Mouse (Mus musculus): ENCODE measurements at regions not wholly inside any gene's neighbourhood (a gene's known extent, or its start where the extent isn't known, plus 50 kb on each side); places are given as distances from the start of the nearest gene placed in this dataset.

DNA sequence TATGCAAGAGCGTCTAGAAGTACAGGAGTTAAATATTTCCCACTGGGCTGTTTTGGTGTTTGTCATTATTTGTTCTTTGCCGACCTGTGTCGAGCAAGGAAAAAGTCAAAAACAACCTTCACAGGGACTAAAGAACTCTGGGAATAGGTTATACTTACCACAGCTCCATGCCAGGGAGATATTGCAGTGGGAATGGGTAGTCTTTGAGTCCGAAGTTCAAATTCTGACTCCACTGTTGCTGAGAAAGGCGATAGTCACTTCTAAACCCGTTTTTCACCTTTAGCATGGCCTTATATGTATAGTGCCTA, 116.8 kb upstream of the Maf start:
- intact Hi-C loops (cut with DNase I): no loop called here
- Histone ChIP-seq H3K27ac (no peak overlapping the region), H3K4me3 (no peak overlapping the region)
- no peak for DNase-seq
- TF ChIP-seq CTCF (IDR thresholded peaks at IDR 0.05): no peak

GRCm38 (mm10) chr8:115823673-115824477, 116.3 kb upstream of the Maf start:
- Histone ChIP-seq H3K27ac (no peak overlapping the region), H3K4me3 (no peak overlapping the region)
- intact Hi-C loops (cut with DNase I): no loop called here
- no peak for TF ChIP-seq CTCF (IDR thresholded peaks at IDR 0.05)
- no peak for DNase-seq

- Histone ChIP-seq H3K4me3 (no peak overlapping the region), H3K27ac (no peak overlapping the region)
- intact Hi-C loops (cut with DNase I): no loop called here
- no peak for DNase-seq
- no peak for TF ChIP-seq CTCF (IDR thresholded peaks at IDR 0.05)
Measured at GRCm38 (mm10) chr8:115813426-115813825, 105.8 kb upstream of the Maf start.

DNA sequence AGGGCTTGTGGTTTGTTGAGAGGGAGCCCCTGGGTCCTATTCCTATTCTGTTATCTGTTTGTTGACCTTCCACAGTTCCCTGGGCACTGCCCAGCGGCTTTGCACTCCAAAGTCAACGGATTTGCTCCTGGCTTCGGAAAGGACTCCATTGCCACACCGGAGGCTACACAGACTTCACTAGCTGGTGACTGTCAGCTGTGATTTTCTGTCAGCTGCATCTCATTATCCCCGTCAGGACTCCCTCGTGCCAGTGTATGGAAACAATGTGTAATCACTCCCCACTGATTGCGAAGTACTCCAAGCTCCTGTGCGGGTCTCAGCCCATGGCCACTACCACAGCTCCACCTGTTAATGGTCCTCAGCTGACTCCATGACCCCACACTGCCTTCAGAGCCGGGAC, 99.0 kb upstream of the Maf start:
- no peak overlapping the region for H3K27ac ChIP-seq
- peak; percentile 18 for DNase-seq
- intact Hi-C loops (cut with DNase I): no loop called here
- no peak for TF ChIP-seq CTCF (IDR thresholded peaks at IDR 0.05)
- H3K4me3 ChIP-seq: no peak overlapping the region

DNA sequence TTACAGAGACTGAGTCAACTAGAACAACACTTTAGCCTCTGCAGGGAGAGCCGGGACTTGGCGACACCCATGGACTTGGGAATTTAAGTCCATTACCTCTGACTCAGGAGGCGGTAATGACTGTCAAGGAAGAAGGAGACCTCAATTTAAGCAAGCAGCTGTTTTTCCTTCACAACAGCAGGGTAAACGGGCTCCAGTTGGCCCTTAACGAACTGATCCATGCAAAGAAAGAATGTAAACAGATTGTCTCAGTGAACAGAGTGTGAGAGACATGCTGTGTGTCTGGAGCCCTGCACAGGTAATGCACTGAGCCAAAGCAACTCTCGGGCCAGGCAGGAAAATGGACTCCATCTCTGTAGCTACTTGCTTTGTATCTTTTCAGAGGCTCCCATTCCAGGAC, 98.5 kb upstream of the Maf start:
- H3K4me3 ChIP-seq: no peak overlapping the region
- intact Hi-C loops (cut with DNase I): no loop called here
- no peak overlapping the region for H3K27ac ChIP-seq
- no peak for TF ChIP-seq CTCF (IDR thresholded peaks at IDR 0.05)
- no peak for DNase-seq

GRCm38 (mm10) chr8:115793587-115793986, 86.0 kb upstream of the Maf start:
- DNase-seq: no peak
- TF ChIP-seq CTCF (IDR thresholded peaks at IDR 0.05): no peak

DNA sequence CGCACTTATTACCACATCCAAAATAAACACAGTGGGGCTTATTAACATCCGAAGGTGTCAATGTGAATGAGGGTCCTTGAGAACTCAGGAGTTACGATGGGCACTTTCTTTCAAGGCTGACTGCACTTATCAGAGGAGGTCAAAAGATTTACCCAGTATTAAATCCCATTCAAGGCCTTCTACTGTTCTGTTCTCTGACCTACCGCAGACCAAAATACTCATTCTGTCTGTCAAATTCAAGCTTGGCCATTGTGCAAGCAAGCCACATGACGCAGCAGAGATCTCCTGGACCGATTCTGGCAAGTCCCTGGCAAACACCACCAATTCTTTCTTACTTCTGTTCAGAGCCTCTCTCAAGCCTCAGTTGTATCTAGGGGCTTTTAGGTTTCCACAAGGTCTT, 80.8 kb upstream of the Maf start:
- Histone ChIP-seq H3K27ac (no peak overlapping the region), H3K4me3 (no peak overlapping the region)
- no peak for DNase-seq
- no peak for TF ChIP-seq CTCF (IDR thresholded peaks at IDR 0.05)
- intact Hi-C loops (cut with DNase I): no loop called here

More at GRCm38 (mm10) chr8:115793587-115793986, 86.0 kb upstream of the Maf start:
- Histone ChIP-seq H3K27ac (no peak overlapping the region), H3K4me3 (no peak overlapping the region)
- intact Hi-C loops (cut with DNase I): no loop called here

DNA sequence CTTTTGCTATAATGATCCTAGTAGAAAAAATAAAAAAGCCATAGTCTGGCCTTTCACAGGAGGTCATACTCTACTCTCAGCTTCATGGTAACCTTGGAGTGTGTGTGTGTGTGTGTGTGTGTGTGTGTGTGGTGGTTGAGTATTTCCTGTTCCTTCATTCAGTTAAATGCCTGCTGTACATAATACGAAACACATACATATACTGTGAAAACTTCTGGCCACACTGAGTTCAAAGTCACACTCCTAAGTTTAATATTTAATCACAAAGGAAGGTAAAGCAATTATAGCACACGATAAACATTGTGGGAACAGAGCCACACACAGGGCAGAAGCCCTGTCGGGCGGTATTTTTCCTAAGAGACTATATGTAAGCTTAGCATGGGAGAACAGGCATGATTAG, 78.6 kb upstream of the Maf start:
- TF ChIP-seq CTCF (IDR thresholded peaks at IDR 0.05): no peak
- intact Hi-C loops (cut with DNase I): no loop called here

GRCm38 (mm10) chr8:115785769-115786168, 78.2 kb upstream of the Maf start:
- no peak overlapping the region for H3K27ac ChIP-seq
- no peak overlapping the region for H3K4me3 ChIP-seq
- no peak for DNase-seq
- intact Hi-C loops (cut with DNase I): no loop called here
- TF ChIP-seq CTCF (IDR thresholded peaks at IDR 0.05): no peak

More for the DNA sequence above, 78.6 kb upstream of the Maf start:
- no peak overlapping the region for H3K4me3 ChIP-seq
- H3K27ac ChIP-seq: no peak overlapping the region
- DNase-seq: no peak

DNA sequence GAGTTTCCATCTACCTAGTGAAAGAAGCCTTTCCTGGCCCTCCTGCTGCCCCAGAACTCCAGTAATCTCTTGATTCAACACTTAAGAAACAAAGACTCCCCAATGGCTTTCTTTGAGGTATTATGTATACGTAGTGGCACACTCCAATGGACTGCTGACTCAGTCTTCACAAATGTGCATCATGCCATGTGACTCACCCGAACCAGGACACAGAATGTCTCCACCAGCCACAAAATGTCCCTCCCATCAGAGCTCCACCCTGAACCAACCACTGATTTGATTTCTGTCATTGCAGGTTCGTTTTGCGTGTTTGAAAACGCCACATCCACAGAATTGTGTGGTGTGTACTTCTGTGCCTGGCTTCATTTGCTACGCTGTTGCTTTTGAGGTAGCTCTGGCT, 75.8 kb upstream of the Maf start:
- no peak overlapping the region for H3K27ac ChIP-seq
- no peak for DNase-seq
- no peak overlapping the region for H3K4me3 ChIP-seq
- intact Hi-C loops (cut with DNase I): no loop called here
- TF ChIP-seq CTCF (IDR thresholded peaks at IDR 0.05): no peak

GRCm38 (mm10) chr8:115778433-115778832, 70.8 kb upstream of the Maf start:
- DNase-seq: no peak
- TF ChIP-seq CTCF (IDR thresholded peaks at IDR 0.05): no peak
- intact Hi-C loops (cut with DNase I): no loop called here
- no peak overlapping the region for H3K27ac ChIP-seq
- H3K4me3 ChIP-seq: no peak overlapping the region

- Histone ChIP-seq H3K4me3 (no peak overlapping the region), H3K27ac (no peak overlapping the region)
- no peak for TF ChIP-seq CTCF (IDR thresholded peaks at IDR 0.05)
- DNase-seq: no peak
- intact Hi-C loops (cut with DNase I): no loop called here
Measured at GRCm38 (mm10) chr8:115771060-115771459, 63.5 kb upstream of the Maf start.

DNA sequence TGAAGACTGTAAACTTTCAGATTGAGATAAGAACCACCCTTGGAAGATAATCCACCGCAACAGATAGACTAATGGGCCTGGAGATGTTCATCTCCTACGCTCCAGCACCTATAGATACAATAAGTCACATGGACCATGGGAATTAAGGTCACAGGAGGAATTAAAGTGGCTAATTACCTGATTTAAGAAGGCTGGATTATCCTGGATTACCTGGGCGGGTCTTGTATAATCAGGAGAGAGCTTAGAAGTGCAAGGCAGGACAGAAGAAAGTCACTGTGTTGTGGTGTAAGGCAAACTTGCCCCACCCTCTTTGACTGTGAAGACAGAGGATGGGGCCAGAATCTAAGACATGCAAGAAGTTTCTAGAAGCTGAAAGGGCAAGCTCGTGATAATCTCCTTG, 61.0 kb upstream of the Maf start:
- H3K4me3 ChIP-seq: no peak overlapping the region
- TF ChIP-seq CTCF (IDR thresholded peaks at IDR 0.05): no peak
- H3K27ac ChIP-seq: no peak overlapping the region
- DNase-seq: no peak
- intact Hi-C loops (cut with DNase I): no loop called here

- intact Hi-C loops (cut with DNase I): no loop called here
- Histone ChIP-seq H3K27ac (no peak overlapping the region), H3K4me3 (no peak overlapping the region)
- no peak for TF ChIP-seq CTCF (IDR thresholded peaks at IDR 0.05)
- peak; percentile 60 for DNase-seq
Measured at GRCm38 (mm10) chr8:115766218-115766898, 58.8 kb upstream of the Maf start.
